Mouse (Mus musculus): ENCODE results near the gene Timm17b. TPM values are rescaled to one million over a fixed set of nuclear protein-coding genes. Genes with fewer than 3 reads are reported as not detected.
A peak's percentile ranks its signal among the peaks of the same experiment; 100 is the strongest.
"Not testable (repeated sequence)": the region's sequence is repeated elsewhere in the genome, so short reads cannot be mapped to it uniquely, and the experiment has no call there.

The Timm17b gene
- polyA plus RNA-seq, 1 experiment from 2014 or later: 172 TPM

DNA sequence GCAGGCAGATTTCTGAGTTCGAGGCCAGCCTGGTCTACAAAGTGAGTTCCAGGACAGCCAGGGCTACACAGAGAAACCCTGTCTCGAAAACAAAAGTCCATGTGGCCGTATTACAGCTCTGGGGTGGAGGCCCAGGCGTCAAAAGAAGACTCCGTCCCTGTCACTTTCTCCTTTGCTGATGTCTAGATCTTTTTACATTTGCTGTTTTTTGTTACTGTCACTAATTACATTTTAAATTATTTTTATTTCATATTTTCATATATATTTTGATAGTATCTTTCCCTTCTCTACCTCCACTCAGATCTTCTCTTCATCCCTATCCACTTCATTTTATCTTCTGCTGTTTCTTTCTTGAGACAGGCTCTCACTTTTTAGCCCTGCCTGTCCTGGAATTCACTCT is 8.6 kb downstream of the Timm17b start, which contains the start of gene Gm10491:
TSS of gene Gm10491 (minus strand) at position 101 of the 400 bp plus-strand sequence.
- H3K27ac ChIP-seq (ENCODE audit: low read length): no peak within 1 kb of the TSS
- no peak within 1 kb of the TSS for H3K4me3 ChIP-seq (ENCODE audit: low read depth, low read length)
- 90% methylated on average over 5 of the region's 5 CpGs for WGBS
- H3K36me3 ChIP-seq (ENCODE audit: control insufficient read depth, insufficient read depth, low read length): peaks cover 8% of the 10 kb centered on the region; the same call in 1 of the 2 replicates
- no peak within 1 kb of the TSS for H3K9ac ChIP-seq (replicated peaks; ENCODE audit: low read depth, low read length)
- no peaks in the 10 kb centered on the region for H3K4me1 ChIP-seq (ENCODE audit: control insufficient read depth, insufficient read depth, low read length)
- ATAC-seq (ENCODE audit: insufficient number of reproducible peaks, insufficient read depth, low FRiP score, low read depth): no peak
- H3K27me3 ChIP-seq (ENCODE audit: control insufficient read depth, insufficient read depth, low read length): no peaks in the 10 kb centered on the region
- H3K4me2 ChIP-seq (replicated peaks; ENCODE audit: low read depth, low read length): no peak within 1 kb of the TSS
- H3K9me3 ChIP-seq (ENCODE audit: control insufficient read depth, low read depth, low read length): no peaks in the 10 kb centered on the region

DNA sequence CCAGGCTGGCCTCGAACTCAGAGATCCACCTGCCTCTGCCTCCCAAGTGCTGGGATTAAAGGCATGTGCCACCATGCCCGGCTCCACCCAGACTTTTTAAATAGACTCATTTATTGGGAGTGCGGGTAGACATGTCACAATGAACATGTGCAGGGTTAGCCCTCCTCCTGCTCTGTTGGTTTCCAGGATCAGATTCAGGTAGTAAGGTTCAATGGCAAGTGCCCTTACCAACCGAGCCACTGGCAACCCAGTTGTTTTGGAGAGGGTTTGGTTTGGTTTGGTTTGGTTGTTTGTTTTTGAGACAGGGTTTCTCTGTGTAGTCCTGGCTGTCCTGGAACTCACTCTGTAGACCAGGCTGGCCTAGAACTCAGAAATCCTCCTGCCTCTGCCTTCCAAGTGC is 10.1 kb downstream of the Timm17b start, which contains the start of gene Gm10490:
TSS of gene Gm10490 (plus strand) at position 301 of the 400 bp plus-strand sequence.
- ATAC-seq (ENCODE audit: insufficient number of reproducible peaks, insufficient read depth, low FRiP score, low read depth); H3K4me3 ChIP-seq (ENCODE audit: low read depth, low read length); H3K9me3 ChIP-seq (ENCODE audit: control insufficient read depth, low read depth, low read length); H3K27me3 ChIP-seq (ENCODE audit: control insufficient read depth, insufficient read depth, low read length); H3K4me2 ChIP-seq (replicated peaks; ENCODE audit: low read depth, low read length); H3K36me3 ChIP-seq (ENCODE audit: control insufficient read depth, insufficient read depth, low read length); H3K4me1 ChIP-seq (ENCODE audit: control insufficient read depth, insufficient read depth, low read length); H3K9ac ChIP-seq (replicated peaks; ENCODE audit: low read depth, low read length); H3K27ac ChIP-seq (ENCODE audit: low read length): not testable (repeated sequence)
- 90% methylated on average over 4 of the region's 4 CpGs for WGBS

DNA sequence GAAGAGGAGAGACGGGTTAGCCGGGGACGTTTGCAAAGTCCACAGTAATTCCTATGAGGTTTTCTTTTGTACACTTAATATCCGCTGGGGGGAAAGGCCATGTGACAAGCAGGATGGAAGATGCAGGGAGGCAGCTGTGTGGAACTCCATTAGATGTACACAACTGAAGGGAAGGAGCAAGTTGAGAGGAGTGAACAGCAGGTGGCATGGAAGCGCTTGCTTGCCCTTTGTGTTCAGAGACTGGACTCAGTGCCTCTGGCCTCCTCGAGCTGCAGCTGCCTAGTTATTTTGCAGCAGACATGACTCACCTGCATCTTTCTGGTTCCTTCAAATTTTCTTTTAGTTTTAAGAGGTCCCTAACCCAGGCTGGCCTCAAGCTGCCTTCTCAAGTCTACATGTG is 11.3 kb downstream of the Timm17b start:
- Histone ChIP-seq H3K4me3 (ENCODE audit: low read depth, low read length) (no peak overlapping the region), H3K4me2 (replicated peaks; ENCODE audit: low read depth, low read length) (no peak overlapping the region), H3K9ac (replicated peaks; ENCODE audit: low read depth, low read length) (no peak overlapping the region), H3K4me1 (ENCODE audit: control insufficient read depth, insufficient read depth, low read length) (no peaks in the 10 kb centered on the region), H3K9me3 (ENCODE audit: control insufficient read depth, low read depth, low read length) (no peaks in the 10 kb centered on the region), H3K27ac (ENCODE audit: low read length) (no peak overlapping the region), H3K36me3 (ENCODE audit: control insufficient read depth, insufficient read depth, low read length) (peaks cover 8% of the 10 kb centered on the region; the same call in 1 of the 2 replicates), H3K27me3 (ENCODE audit: control insufficient read depth, insufficient read depth, low read length) (no peaks in the 10 kb centered on the region)
- WGBS: 50% methylated on average over 6 of the region's 6 CpGs
- no peak for ATAC-seq (ENCODE audit: insufficient number of reproducible peaks, insufficient read depth, low FRiP score, low read depth)

DNA sequence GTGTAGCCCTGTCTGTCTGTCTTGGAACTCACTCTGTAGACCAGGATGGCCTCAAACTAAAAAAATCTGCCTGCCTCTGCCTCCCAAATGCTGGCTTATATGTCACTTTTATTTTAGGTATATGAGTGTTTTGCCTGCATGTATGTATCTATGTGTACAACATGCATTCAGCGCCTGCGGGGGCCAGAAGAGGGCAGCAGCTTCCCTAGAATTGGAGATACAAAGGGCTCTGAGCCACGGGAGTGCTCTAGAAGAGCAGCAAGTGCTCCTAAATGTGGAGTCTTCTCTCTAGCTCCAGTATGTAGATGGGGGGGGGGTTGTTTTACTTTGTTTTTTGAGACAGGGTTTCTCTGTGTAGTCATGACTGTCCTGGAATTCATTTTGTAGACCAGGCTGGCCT is 16.5 kb downstream of the Timm17b start:
- H3K27ac ChIP-seq (ENCODE audit: low read length); H3K4me1 ChIP-seq (ENCODE audit: control insufficient read depth, insufficient read depth, low read length); H3K27me3 ChIP-seq (ENCODE audit: control insufficient read depth, insufficient read depth, low read length); H3K36me3 ChIP-seq (ENCODE audit: control insufficient read depth, insufficient read depth, low read length); H3K4me2 ChIP-seq (replicated peaks; ENCODE audit: low read depth, low read length); H3K9me3 ChIP-seq (ENCODE audit: control insufficient read depth, low read depth, low read length); ATAC-seq (ENCODE audit: insufficient number of reproducible peaks, insufficient read depth, low FRiP score, low read depth); H3K4me3 ChIP-seq (ENCODE audit: low read depth, low read length); H3K9ac ChIP-seq (replicated peaks; ENCODE audit: low read depth, low read length): not testable (repeated sequence)
- WGBS: 41% methylated on average over 3 of the region's 3 CpGs

DNA sequence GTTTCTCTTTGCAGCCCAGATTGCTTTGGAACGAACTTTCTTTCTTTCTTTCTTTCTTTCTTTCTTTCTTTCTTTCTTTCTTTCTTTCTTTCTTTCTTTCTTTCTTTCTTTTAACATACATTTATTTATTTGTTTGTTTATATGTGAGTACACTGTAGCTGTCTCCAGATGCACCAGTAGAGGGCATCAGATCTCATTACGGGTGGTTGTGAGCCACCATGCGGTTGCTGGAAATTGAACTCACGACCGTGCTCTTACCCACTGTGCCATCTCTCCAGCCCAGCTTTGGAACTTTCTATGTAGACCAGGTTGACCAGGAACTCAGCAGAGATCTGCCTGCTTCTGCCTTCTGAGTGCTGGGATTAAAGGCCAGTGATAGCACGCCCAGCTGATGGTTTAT is 18.8 kb downstream of the Timm17b start:
- H3K27ac ChIP-seq (ENCODE audit: low read length); H3K9ac ChIP-seq (replicated peaks; ENCODE audit: low read depth, low read length); H3K4me2 ChIP-seq (replicated peaks; ENCODE audit: low read depth, low read length); H3K36me3 ChIP-seq (ENCODE audit: control insufficient read depth, insufficient read depth, low read length); H3K9me3 ChIP-seq (ENCODE audit: control insufficient read depth, low read depth, low read length); H3K4me1 ChIP-seq (ENCODE audit: control insufficient read depth, insufficient read depth, low read length); ATAC-seq (ENCODE audit: insufficient number of reproducible peaks, insufficient read depth, low FRiP score, low read depth); H3K4me3 ChIP-seq (ENCODE audit: low read depth, low read length): not testable (repeated sequence)
- H3K27me3 ChIP-seq (ENCODE audit: control insufficient read depth, insufficient read depth, low read length): peaks cover 11% of the 10 kb centered on the region
- 69% methylated on average over 6 of the region's 6 CpGs for WGBS

DNA sequence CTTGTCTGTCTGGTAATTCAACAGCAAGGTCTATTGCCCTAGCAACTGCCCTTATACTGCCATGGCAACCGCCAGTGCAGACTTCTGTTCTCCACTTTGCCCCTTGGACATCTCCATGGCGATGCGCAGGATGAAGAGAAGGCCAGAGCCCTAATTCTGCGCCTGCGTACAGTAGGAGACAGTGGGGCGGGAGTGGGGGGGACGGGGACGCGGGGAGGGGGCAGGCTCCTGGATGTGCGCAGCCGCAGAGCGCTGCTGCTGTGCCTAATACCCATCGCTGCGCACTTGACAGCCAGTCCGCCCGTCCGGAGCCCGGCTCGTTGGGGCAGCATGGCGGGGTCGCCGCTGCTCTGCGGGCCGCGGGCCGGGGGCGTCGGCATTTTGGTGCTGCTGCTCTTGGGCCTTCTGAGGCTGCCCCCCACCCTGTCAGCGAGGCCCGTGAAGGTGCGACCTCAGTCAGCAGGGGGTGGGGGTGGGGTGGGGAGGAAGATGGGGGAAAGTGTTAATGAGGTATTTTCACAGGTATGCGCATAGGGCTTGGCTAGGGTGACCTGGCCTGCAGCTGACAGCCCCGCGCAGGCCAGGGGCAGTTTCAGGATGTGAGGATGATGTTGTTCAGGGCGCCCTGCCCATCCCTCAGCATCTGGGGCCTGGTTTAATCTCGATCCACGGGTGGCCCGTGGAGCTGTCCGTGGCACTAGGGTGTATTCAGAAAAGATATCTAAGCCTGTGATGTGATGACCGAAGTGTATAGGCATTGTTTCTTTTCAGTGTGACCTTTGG is 20.6 kb downstream of the Timm17b start, which contains the start of gene Pcsk1n:
TSS of gene Pcsk1n (plus strand) at position 222 of the 783 bp plus-strand sequence.
- Histone ChIP-seq H3K4me3 (ENCODE audit: low read depth, low read length) (peak within 1 kb of the TSS; percentile 12; the same call in 1 of the 2 replicates), H3K4me2 (replicated peaks; ENCODE audit: low read depth, low read length) (peak within 1 kb of the TSS; percentile 20; the same call in 1 of the 2 replicates), H3K27me3 (ENCODE audit: control insufficient read depth, insufficient read depth, low read length) (peaks cover 14% of the 10 kb centered on the region), H3K9me3 (ENCODE audit: control insufficient read depth, low read depth, low read length) (no peaks in the 10 kb centered on the region), H3K4me1 (ENCODE audit: control insufficient read depth, insufficient read depth, low read length) (no peaks in the 10 kb centered on the region), H3K9ac (replicated peaks; ENCODE audit: low read depth, low read length) (no peak within 1 kb of the TSS), H3K36me3 (ENCODE audit: control insufficient read depth, insufficient read depth, low read length) (no peaks in the 10 kb centered on the region), H3K27ac (ENCODE audit: low read length) (no peak within 1 kb of the TSS)
- 11% methylated on average over 36 of the region's 40 CpGs for WGBS
- peak; percentile 58; the same call in 1 of the 2 replicates for ATAC-seq (ENCODE audit: insufficient number of reproducible peaks, insufficient read depth, low FRiP score, low read depth)

DNA sequence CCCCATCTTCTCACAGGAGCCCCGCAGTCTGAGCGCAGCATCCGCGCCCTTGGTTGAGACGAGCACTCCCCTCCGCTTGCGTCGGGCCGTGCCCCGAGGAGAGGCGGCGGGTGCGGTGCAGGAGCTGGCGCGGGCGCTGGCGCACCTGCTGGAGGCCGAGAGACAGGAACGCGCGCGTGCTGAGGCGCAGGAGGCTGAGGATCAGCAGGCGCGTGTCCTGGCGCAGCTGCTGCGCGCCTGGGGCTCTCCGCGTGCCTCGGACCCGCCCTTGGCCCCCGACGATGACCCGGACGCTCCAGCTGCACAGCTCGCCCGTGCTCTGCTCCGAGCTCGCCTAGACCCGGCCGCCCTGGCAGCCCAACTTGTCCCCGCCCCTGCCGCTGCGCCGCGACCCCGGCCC is 22.9 kb downstream of the Timm17b start:
- no peaks in the 10 kb centered on the region for H3K36me3 ChIP-seq (ENCODE audit: control insufficient read depth, insufficient read depth, low read length)
- H3K27ac ChIP-seq (ENCODE audit: low read length): no peak overlapping the region
- no peaks in the 10 kb centered on the region for H3K9me3 ChIP-seq (ENCODE audit: control insufficient read depth, low read depth, low read length)
- ATAC-seq (ENCODE audit: insufficient number of reproducible peaks, insufficient read depth, low FRiP score, low read depth): no peak
- H3K4me1 ChIP-seq (ENCODE audit: control insufficient read depth, insufficient read depth, low read length): no peaks in the 10 kb centered on the region
- WGBS: 13% methylated on average over 40 of the region's 48 CpGs
- H3K9ac ChIP-seq (replicated peaks; ENCODE audit: low read depth, low read length): no peak overlapping the region
- peak overlapping the region; percentile 18 for H3K4me3 ChIP-seq (ENCODE audit: low read depth, low read length)
- H3K27me3 ChIP-seq (ENCODE audit: control insufficient read depth, insufficient read depth, low read length): peaks cover 14% of the 10 kb centered on the region
- H3K4me2 ChIP-seq (replicated peaks; ENCODE audit: low read depth, low read length): peak overlapping the region; percentile 21

DNA sequence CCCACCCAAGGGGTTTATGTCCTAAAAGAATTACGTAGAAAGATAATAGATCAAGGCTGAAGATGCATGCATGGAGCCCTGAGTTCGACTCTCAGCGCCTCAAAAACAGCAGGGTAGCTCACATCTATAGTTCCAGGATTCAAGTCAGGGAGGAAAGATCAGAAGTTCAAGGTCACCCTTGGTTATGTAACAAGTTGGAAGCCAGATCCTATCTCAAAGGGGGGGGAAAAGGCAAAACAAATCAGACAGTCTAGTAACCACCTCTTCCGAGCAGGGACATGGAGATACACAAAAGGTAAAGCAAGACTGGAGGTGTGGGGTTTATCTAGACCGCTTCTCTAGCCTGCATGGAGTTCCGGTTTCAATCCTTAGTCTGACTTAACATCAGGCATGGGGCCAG is 27.1 kb downstream of the Timm17b start:
- peaks cover 7% of the 10 kb centered on the region; the same call in 1 of the 2 replicates for H3K27me3 ChIP-seq (ENCODE audit: control insufficient read depth, insufficient read depth, low read length)
- H3K9ac ChIP-seq (replicated peaks; ENCODE audit: low read depth, low read length): no peak overlapping the region
- ATAC-seq (ENCODE audit: insufficient number of reproducible peaks, insufficient read depth, low FRiP score, low read depth): no peak
- H3K4me1 ChIP-seq (ENCODE audit: control insufficient read depth, insufficient read depth, low read length): no peaks in the 10 kb centered on the region
- WGBS: 73% methylated on average over 6 of the region's 6 CpGs
- no peak overlapping the region for H3K27ac ChIP-seq (ENCODE audit: low read length)
- peaks cover 3% of the 10 kb centered on the region; the same call in 1 of the 2 replicates for H3K9me3 ChIP-seq (ENCODE audit: control insufficient read depth, low read depth, low read length)
- H3K36me3 ChIP-seq (ENCODE audit: control insufficient read depth, insufficient read depth, low read length): no peaks in the 10 kb centered on the region
- no peak overlapping the region for H3K4me3 ChIP-seq (ENCODE audit: low read depth, low read length)
- no peak overlapping the region for H3K4me2 ChIP-seq (replicated peaks; ENCODE audit: low read depth, low read length)

Data from stomach, embryonic 14.5 days (tissue).